Mouse (Mus musculus): ENCODE results near the gene E2f4.

DNA sequence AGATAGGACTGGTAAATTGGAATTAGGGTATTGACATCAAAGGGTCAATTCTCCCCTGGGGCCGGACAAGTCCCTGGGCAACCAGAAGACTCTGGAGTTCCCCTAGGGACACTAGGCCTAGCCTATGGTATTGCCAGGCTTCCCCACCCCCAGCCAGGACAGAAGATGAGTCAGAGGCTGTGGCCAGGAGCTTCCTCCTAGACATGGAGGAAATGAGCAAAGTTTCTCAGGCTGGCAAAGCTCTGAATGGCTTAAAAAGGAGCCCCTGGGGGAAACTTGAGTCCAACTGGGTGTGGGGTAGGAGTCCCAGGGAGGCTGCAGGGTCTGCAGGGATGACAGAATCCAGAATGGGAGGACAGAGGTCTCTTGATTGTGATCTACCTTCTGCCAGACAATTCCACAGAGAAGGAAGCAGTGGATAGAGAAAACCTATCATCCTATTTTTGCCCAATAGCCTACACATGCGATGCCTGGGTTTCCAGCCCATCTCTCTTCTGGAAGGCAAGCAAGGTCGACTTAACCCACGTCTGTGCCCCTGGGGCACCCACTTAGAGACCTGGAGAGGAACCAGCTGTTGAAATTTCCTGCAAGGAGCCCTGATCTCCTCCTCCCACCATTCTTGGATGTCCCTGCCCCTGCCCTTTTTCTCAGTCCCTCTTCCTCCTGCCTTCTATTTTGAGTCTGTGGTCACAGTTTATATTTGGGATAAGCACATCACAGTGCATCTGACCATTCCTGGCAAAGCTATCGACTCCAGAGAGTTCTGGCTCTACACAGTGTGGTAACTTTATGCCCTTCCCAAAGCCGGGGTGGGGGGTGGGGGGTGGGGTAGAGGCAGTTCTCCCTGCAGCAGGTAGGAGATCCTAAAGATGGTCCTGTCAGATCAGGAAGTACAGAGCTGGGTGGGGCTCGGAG is 47.9 kb downstream of the E2f4 start:
- no peak for TF ChIP-seq GATA1 (IDR thresholded peaks at IDR 0.05; ENCODE audit: borderline replicate concordance, low read length)
- no peak for TF ChIP-seq FLI1 (IDR thresholded peaks at IDR 0.05; ENCODE audit: low read length)

All from megakaryocyte, embryonic 14.5 days (primary cell).